Mouse (Mus musculus): ENCODE data around the gene 2610318N02Rik. TPM values are rescaled to one million over a fixed set of nuclear protein-coding genes. Genes with fewer than 3 reads are reported as not detected.

2610318N02Rik gene
- polyA plus RNA-seq, 2 experiments, result 15.2 to 21.5 TPM

GRCm38 (mm10) chr16:17078101-17078500 is 46.9 kb downstream of the 2610318N02Rik start:
- Histone ChIP-seq H3K4me3 (ENCODE audit: insufficient read depth in 1 of 2, low read depth in 2 of 2, low read length in 2 of 2) (no peak overlapping the region), H3K9ac (replicated peaks) (no peak overlapping the region), H3K4me2 (ENCODE audit: low read depth) (no peak overlapping the region), H3K36me3 (replicated peaks; ENCODE audit: control insufficient read depth, insufficient read depth, low read depth) (no peaks in the 10 kb centered on the region), H3K27me3 (ENCODE audit: control insufficient read depth, insufficient read depth, low read length) (no peaks in the 10 kb centered on the region), H3K27ac (no peak overlapping the region), H3K9me3 (ENCODE audit: control insufficient read depth, low read length) (no peaks in the 10 kb centered on the region), H3K4me1 (replicated peaks; ENCODE audit: control insufficient read depth in 2 of 2, insufficient read depth in 2 of 2, low read length in 1 of 2) (0 out of 4 replicates have a peak, but pooled peaks cover 0 to 1% of the 10 kb centered on the region in 2 experiments)
- no peak for TF ChIP-seq EP300 (IDR thresholded peaks at IDR 0.05; ENCODE audit: low read depth)
- TF ChIP-seq CTCF (IDR thresholded peaks at IDR 0.05; ENCODE audit: low read depth), result no peak
- no peak for ATAC-seq (ENCODE audit: insufficient read depth)
- 72% methylated on average over 7 of the region's 7 CpGs for WGBS (ENCODE audit: insufficient replicate concordance)
- DNase-seq (ENCODE audit: low read depth in 3 of 3, low spot score in 3 of 3), result no peak

GRCm38 (mm10) chr16:17076869-17077268 is 48.1 kb downstream of the 2610318N02Rik start:
- no peak overlapping the region for H3K4me3 ChIP-seq (ENCODE audit: insufficient read depth in 1 of 2, low read depth in 2 of 2, low read length in 2 of 2)
- 0 out of 4 replicates have a peak, but pooled peaks cover 0 to 1% of the 10 kb centered on the region in 2 experiments for H3K4me1 ChIP-seq (replicated peaks; ENCODE audit: control insufficient read depth in 2 of 2, insufficient read depth in 2 of 2, low read length in 1 of 2)
- ATAC-seq (ENCODE audit: insufficient read depth) (no peak), DNase-seq (ENCODE audit: low read depth in 3 of 3, low spot score in 3 of 3) (no peak)
- H3K4me2 ChIP-seq (ENCODE audit: low read depth), result no peak overlapping the region
- H3K9me3 ChIP-seq (ENCODE audit: control insufficient read depth, low read length), result no peaks in the 10 kb centered on the region
- TF ChIP-seq EP300 (IDR thresholded peaks at IDR 0.05; ENCODE audit: low read depth), result no peak
- TF ChIP-seq CTCF (IDR thresholded peaks at IDR 0.05; ENCODE audit: low read depth), result no peak
- no peak overlapping the region for H3K27ac ChIP-seq
- no peaks in the 10 kb centered on the region for H3K27me3 ChIP-seq (ENCODE audit: control insufficient read depth, insufficient read depth, low read length)
- H3K36me3 ChIP-seq (replicated peaks; ENCODE audit: control insufficient read depth, insufficient read depth, low read depth), result no peaks in the 10 kb centered on the region
- H3K9ac ChIP-seq (replicated peaks), result no peak overlapping the region

GRCm38 (mm10) chr16:17076301-17076700 is 48.7 kb downstream of the 2610318N02Rik start:
- DNase-seq (ENCODE audit: low read depth in 3 of 3, low spot score in 3 of 3) (no peak), ATAC-seq (ENCODE audit: insufficient read depth) (no peak)
- 78% methylated on average over 2 of the region's 2 CpGs for WGBS (ENCODE audit: insufficient replicate concordance)
- Histone ChIP-seq H3K4me2 (ENCODE audit: low read depth) (no peak overlapping the region), H3K4me3 (ENCODE audit: insufficient read depth in 1 of 2, low read depth in 2 of 2, low read length in 2 of 2) (no peak overlapping the region), H3K9me3 (ENCODE audit: control insufficient read depth, low read length) (no peaks in the 10 kb centered on the region), H3K27me3 (ENCODE audit: control insufficient read depth, insufficient read depth, low read length) (no peaks in the 10 kb centered on the region), H3K27ac (no peak overlapping the region), H3K9ac (replicated peaks) (no peak overlapping the region), H3K4me1 (replicated peaks; ENCODE audit: control insufficient read depth in 2 of 2, insufficient read depth in 2 of 2, low read length in 1 of 2) (0 out of 4 replicates have a peak, but pooled peaks cover 0 to 1% of the 10 kb centered on the region in 2 experiments), H3K36me3 (replicated peaks; ENCODE audit: control insufficient read depth, insufficient read depth, low read depth) (no peaks in the 10 kb centered on the region)
- TF ChIP-seq CTCF (IDR thresholded peaks at IDR 0.05; ENCODE audit: low read depth) (peak; percentile 35; the same call in 1 of the 2 replicates), EP300 (IDR thresholded peaks at IDR 0.05; ENCODE audit: low read depth) (no peak)

GRCm38 (mm10) chr16:17073000-17073399 is 52.0 kb downstream of the 2610318N02Rik start:
- no peak overlapping the region for H3K4me2 ChIP-seq (ENCODE audit: low read depth)
- no peak overlapping the region for H3K4me3 ChIP-seq (ENCODE audit: insufficient read depth in 1 of 2, low read depth in 2 of 2, low read length in 2 of 2)
- no peak overlapping the region for H3K27ac ChIP-seq
- no peak overlapping the region for H3K9ac ChIP-seq (replicated peaks)
- H3K27me3 ChIP-seq (ENCODE audit: control insufficient read depth, insufficient read depth, low read length), result no peaks in the 10 kb centered on the region; the same call in none of the 2 replicates
- no peaks in the 10 kb centered on the region for H3K36me3 ChIP-seq (replicated peaks; ENCODE audit: control insufficient read depth, insufficient read depth, low read depth)
- 75% methylated on average over 7 of the region's 7 CpGs for WGBS (ENCODE audit: insufficient replicate concordance)
- ATAC-seq (ENCODE audit: insufficient read depth), result no peak
- DNase-seq (ENCODE audit: low read depth in 3 of 3, low spot score in 3 of 3), result no peak
- TF ChIP-seq EP300 (IDR thresholded peaks at IDR 0.05; ENCODE audit: low read depth) (no peak), CTCF (IDR thresholded peaks at IDR 0.05; ENCODE audit: low read depth) (no peak)
- 0 out of 4 replicates have a peak, but pooled peaks cover 0 to 1% of the 10 kb centered on the region in 2 experiments for H3K4me1 ChIP-seq (replicated peaks; ENCODE audit: control insufficient read depth in 2 of 2, insufficient read depth in 2 of 2, low read length in 1 of 2)
- no peaks in the 10 kb centered on the region for H3K9me3 ChIP-seq (ENCODE audit: control insufficient read depth, low read length)

- H3K9ac ChIP-seq (replicated peaks), result no peak overlapping the region
- 38% methylated on average over 6 of the region's 6 CpGs for WGBS (ENCODE audit: insufficient replicate concordance)
- no peaks in the 10 kb centered on the region for H3K4me1 ChIP-seq (replicated peaks; ENCODE audit: control insufficient read depth in 2 of 2, insufficient read depth in 2 of 2, low read length in 1 of 2)
- ATAC-seq (ENCODE audit: insufficient read depth) (no peak), DNase-seq (ENCODE audit: low read depth in 3 of 3, low spot score in 3 of 3) (no peak)
- no peaks in the 10 kb centered on the region; the same call in none of the 2 replicates for H3K27me3 ChIP-seq (ENCODE audit: control insufficient read depth, insufficient read depth, low read length)
- no peaks in the 10 kb centered on the region for H3K36me3 ChIP-seq (replicated peaks; ENCODE audit: control insufficient read depth, insufficient read depth, low read depth)
- TF ChIP-seq EP300 (IDR thresholded peaks at IDR 0.05; ENCODE audit: low read depth) (no peak), CTCF (IDR thresholded peaks at IDR 0.05; ENCODE audit: low read depth) (no peak)
- no peaks in the 10 kb centered on the region for H3K9me3 ChIP-seq (ENCODE audit: control insufficient read depth, low read length)
- peak overlapping the region; percentile 71 for H3K4me2 ChIP-seq (ENCODE audit: low read depth)
- no peak overlapping the region for H3K27ac ChIP-seq
- H3K4me3 ChIP-seq (ENCODE audit: insufficient read depth in 1 of 2, low read depth in 2 of 2, low read length in 2 of 2), result peak overlapping the region in 1 of 2 experiments; percentile 54; a peak in 2 of 4 replicates
Observed at GRCm38 (mm10) chr16:17070716-17071115, 54.3 kb downstream of the 2610318N02Rik start.

All from liver, embryonic 14.5 days (tissue).